In the genomic region with DNA sequence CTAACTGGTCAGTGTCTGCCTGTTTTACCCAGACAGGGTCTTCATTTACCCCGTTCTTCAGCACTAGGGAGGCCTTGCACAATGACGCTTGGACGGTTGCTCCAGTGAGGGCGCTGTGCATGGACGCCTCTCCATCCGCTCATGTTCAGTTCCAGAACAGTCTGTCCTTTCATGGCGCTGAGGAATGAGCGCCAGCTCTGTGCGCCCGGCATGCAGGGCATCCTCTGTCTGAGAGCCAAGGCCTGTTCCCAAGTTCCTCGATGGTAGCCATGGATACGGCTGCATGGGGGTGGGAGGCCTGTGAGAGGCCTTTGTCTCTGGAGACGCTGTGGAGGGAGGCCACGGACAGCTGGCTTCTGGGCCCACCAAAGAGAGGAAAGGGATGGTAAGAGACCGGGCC, we compare ENCODE assay signal across 8 mouse cellular contexts. TPM values are rescaled to one million over a fixed set of nuclear protein-coding genes. Genes with fewer than 3 reads are reported as not detected.
DNase-seq lines count a peak whose midpoint lies in the region; ATAC-seq lines count a peak whose summit lies in the region.

No protein-coding gene starts in this region.

- ATAC-seq in cerebellum, adult (ENCODE audit: insufficient number of reproducible peaks, low FRiP score, low TSS enrichment): no peak
- ATAC-seq in hindbrain, embryonic 11.5 days (ENCODE audit: low FRiP score): peak; percentile 93
- no peak for ATAC-seq in monocyte, adult 5-6 weeks (replicated peaks; ENCODE audit: insufficient number of reproducible peaks, low FRiP score, low TSS enrichment, poor library complexity, severe bottlenecking)

- H3K4me3 ChIP-seq in hindbrain, embryonic 11.5 days (ENCODE audit: low read depth, low read length): no peak overlapping the region

- intact Hi-C loops in left cerebral cortex, postnatal 4 days (cut with DNase I): no loop called here

- H3K9ac ChIP-seq in hindbrain, embryonic 11.5 days (ENCODE audit: low read depth, low read length): no peak overlapping the region

- H3K27me3 ChIP-seq in hindbrain, embryonic 11.5 days (ENCODE audit: control insufficient read depth, insufficient read depth, low read length): no peaks in the 10 kb centered on the region

- no peaks in the 10 kb centered on the region for H3K9me3 ChIP-seq in hindbrain, embryonic 11.5 days (ENCODE audit: control insufficient read depth, low read length)

- no peak overlapping the region for H3K4me2 ChIP-seq in hindbrain, embryonic 11.5 days (replicated peaks; ENCODE audit: low read depth, low read length)

- DNase-seq in cerebellum, adult 11 months: peak; percentile 22
- DNase-seq in embryo, embryonic 10.5 days (ENCODE audit: low spot score): peak; percentile 60
- peak; percentile 79 for DNase-seq in hindbrain, embryonic 11.5 days (ENCODE audit: low spot score)
- DNase-seq in left cerebral cortex, postnatal 4 days: peak; percentile 87
- peak; percentile 56 for DNase-seq in right cerebral cortex, postnatal 4 days
- no peak for DNase-seq in thymus, postnatal 14 days

- no peaks in the 10 kb centered on the region for H3K4me1 ChIP-seq in hindbrain, embryonic 11.5 days (replicated peaks; ENCODE audit: control insufficient read depth, insufficient read depth, low read length)

- no peaks in the 10 kb centered on the region for H3K36me3 ChIP-seq in hindbrain, embryonic 11.5 days (ENCODE audit: control insufficient read depth, insufficient read depth, low read length)

- WGBS in hindbrain, embryonic 11.5 days: 50% methylated on average over 13 of the region's 15 CpGs

- peak overlapping the region; percentile 37 for H3K27ac ChIP-seq in hindbrain, embryonic 11.5 days (ENCODE audit: low read depth, low read length)

RNA-seq across cellular contexts. Expression of gene Arhgap31, which starts 39.6 kb away (rescaled TPM):
- polyA plus RNA-seq in hindbrain, embryonic 11.5 days (2014; fragmentation: Nextera tagmentation; extraction: Ambion mirVana): 7.3 and 9.0 TPM in 2 replicates
- total RNA-seq in left cerebral cortex, postnatal 4 days (2021): 10 to 100 TPM; 18.0 to 18.7 TPM
- 8.6 to 14.4 TPM (median 13.7 TPM) in 3 replicates for total RNA-seq in monocyte, adult 5-6 weeks (2017)
